Mouse (Mus musculus): ENCODE measurements at regions not wholly inside any gene's neighbourhood (a gene's known extent, or its start where the extent isn't known, plus 50 kb on each side); places are given as distances from the start of the nearest gene placed in this dataset.
"Not testable (repeated sequence)": the region's sequence is repeated elsewhere in the genome, so short reads cannot be mapped to it uniquely, and the experiment has no call there.

- Histone ChIP-seq H3K27me3 (ENCODE audit: control insufficient read depth, insufficient read depth, low read length) (no peaks in the 10 kb centered on the region), H3K4me3 (ENCODE audit: low read depth, low read length) (no peak overlapping the region), H3K9ac (replicated peaks; ENCODE audit: low read depth, low read length) (no peak overlapping the region), H3K27ac (ENCODE audit: low read length) (no peak overlapping the region), H3K9me3 (ENCODE audit: control insufficient read depth, low read depth, low read length) (no peaks in the 10 kb centered on the region), H3K4me2 (replicated peaks; ENCODE audit: low read depth, low read length) (no peak overlapping the region), H3K4me1 (ENCODE audit: control insufficient read depth, insufficient read depth, low read length) (no peaks in the 10 kb centered on the region), H3K36me3 (ENCODE audit: control insufficient read depth, insufficient read depth, low read length) (no peaks in the 10 kb centered on the region)
- WGBS, result 45% methylated on average over 5 of the region's 5 CpGs
- ATAC-seq (ENCODE audit: insufficient number of reproducible peaks, insufficient read depth, low FRiP score, low read depth), result no peak
Observed at GRCm38 (mm10) chr3:152040751-152041150, 125.3 kb downstream of the Gipc2 start.

GRCm38 (mm10) chr3:152036819-152037218, 129.2 kb downstream of the Gipc2 start:
- H3K4me3 ChIP-seq (ENCODE audit: low read depth, low read length); H3K9ac ChIP-seq (replicated peaks; ENCODE audit: low read depth, low read length); ATAC-seq (ENCODE audit: insufficient number of reproducible peaks, insufficient read depth, low FRiP score, low read depth); H3K4me2 ChIP-seq (replicated peaks; ENCODE audit: low read depth, low read length); H3K9me3 ChIP-seq (ENCODE audit: control insufficient read depth, low read depth, low read length); H3K36me3 ChIP-seq (ENCODE audit: control insufficient read depth, insufficient read depth, low read length); H3K27me3 ChIP-seq (ENCODE audit: control insufficient read depth, insufficient read depth, low read length); H3K4me1 ChIP-seq (ENCODE audit: control insufficient read depth, insufficient read depth, low read length); H3K27ac ChIP-seq (ENCODE audit: low read length): not testable (repeated sequence)
- WGBS, result 77% methylated on average over 5 of the region's 5 CpGs

- Histone ChIP-seq H3K4me2 (replicated peaks; ENCODE audit: low read depth, low read length) (no peak overlapping the region), H3K9me3 (ENCODE audit: control insufficient read depth, low read depth, low read length) (no peaks in the 10 kb centered on the region), H3K27ac (ENCODE audit: low read length) (no peak overlapping the region), H3K4me3 (ENCODE audit: low read depth, low read length) (no peak overlapping the region), H3K27me3 (ENCODE audit: control insufficient read depth, insufficient read depth, low read length) (no peaks in the 10 kb centered on the region), H3K9ac (replicated peaks; ENCODE audit: low read depth, low read length) (no peak overlapping the region), H3K36me3 (ENCODE audit: control insufficient read depth, insufficient read depth, low read length) (no peaks in the 10 kb centered on the region), H3K4me1 (ENCODE audit: control insufficient read depth, insufficient read depth, low read length) (no peaks in the 10 kb centered on the region)
- no peak for ATAC-seq (ENCODE audit: insufficient number of reproducible peaks, insufficient read depth, low FRiP score, low read depth)
- 68% methylated on average over 5 of the region's 5 CpGs for WGBS
Observed at GRCm38 (mm10) chr3:152035416-152035815, 130.6 kb downstream of the Gipc2 start.

GRCm38 (mm10) chr3:152034686-152035085, 131.3 kb downstream of the Gipc2 start:
- Histone ChIP-seq H3K27me3 (ENCODE audit: control insufficient read depth, insufficient read depth, low read length) (no peaks in the 10 kb centered on the region), H3K9me3 (ENCODE audit: control insufficient read depth, low read depth, low read length) (no peaks in the 10 kb centered on the region), H3K4me2 (replicated peaks; ENCODE audit: low read depth, low read length) (no peak overlapping the region), H3K36me3 (ENCODE audit: control insufficient read depth, insufficient read depth, low read length) (no peaks in the 10 kb centered on the region), H3K27ac (ENCODE audit: low read length) (no peak overlapping the region), H3K4me3 (ENCODE audit: low read depth, low read length) (no peak overlapping the region), H3K4me1 (ENCODE audit: control insufficient read depth, insufficient read depth, low read length) (no peaks in the 10 kb centered on the region), H3K9ac (replicated peaks; ENCODE audit: low read depth, low read length) (no peak overlapping the region)
- ATAC-seq (ENCODE audit: insufficient number of reproducible peaks, insufficient read depth, low FRiP score, low read depth), result no peak
- WGBS, result 78% methylated on average over 9 of the region's 10 CpGs

- Histone ChIP-seq H3K27ac (ENCODE audit: low read length) (no peak overlapping the region), H3K4me1 (ENCODE audit: control insufficient read depth, insufficient read depth, low read length) (no peaks in the 10 kb centered on the region), H3K36me3 (ENCODE audit: control insufficient read depth, insufficient read depth, low read length) (no peaks in the 10 kb centered on the region), H3K4me3 (ENCODE audit: low read depth, low read length) (no peak overlapping the region), H3K27me3 (ENCODE audit: control insufficient read depth, insufficient read depth, low read length) (no peaks in the 10 kb centered on the region), H3K9ac (replicated peaks; ENCODE audit: low read depth, low read length) (no peak overlapping the region), H3K9me3 (ENCODE audit: control insufficient read depth, low read depth, low read length) (no peaks in the 10 kb centered on the region), H3K4me2 (replicated peaks; ENCODE audit: low read depth, low read length) (no peak overlapping the region)
- no peak for ATAC-seq (ENCODE audit: insufficient number of reproducible peaks, insufficient read depth, low FRiP score, low read depth)
- 73% methylated on average over 2 of the region's 2 CpGs for WGBS
Observed at GRCm38 (mm10) chr3:152034221-152034620, 131.8 kb downstream of the Gipc2 start.

GRCm38 (mm10) chr3:152032663-152033318, 133.2 kb downstream of the Gipc2 start:
- 55% methylated on average over 3 of the region's 3 CpGs for WGBS
- Histone ChIP-seq H3K27me3 (ENCODE audit: control insufficient read depth, insufficient read depth, low read length) (no peaks in the 10 kb centered on the region), H3K4me1 (ENCODE audit: control insufficient read depth, insufficient read depth, low read length) (no peaks in the 10 kb centered on the region), H3K36me3 (ENCODE audit: control insufficient read depth, insufficient read depth, low read length) (no peaks in the 10 kb centered on the region), H3K4me3 (ENCODE audit: low read depth, low read length) (no peak overlapping the region), H3K9ac (replicated peaks; ENCODE audit: low read depth, low read length) (no peak overlapping the region), H3K27ac (ENCODE audit: low read length) (no peak overlapping the region), H3K9me3 (ENCODE audit: control insufficient read depth, low read depth, low read length) (no peaks in the 10 kb centered on the region), H3K4me2 (replicated peaks; ENCODE audit: low read depth, low read length) (no peak overlapping the region)
- ATAC-seq (ENCODE audit: insufficient number of reproducible peaks, insufficient read depth, low FRiP score, low read depth), result no peak

- Histone ChIP-seq H3K4me1 (ENCODE audit: control insufficient read depth, insufficient read depth, low read length) (no peaks in the 10 kb centered on the region), H3K36me3 (ENCODE audit: control insufficient read depth, insufficient read depth, low read length) (no peaks in the 10 kb centered on the region), H3K9ac (replicated peaks; ENCODE audit: low read depth, low read length) (no peak overlapping the region), H3K27ac (ENCODE audit: low read length) (no peak overlapping the region), H3K9me3 (ENCODE audit: control insufficient read depth, low read depth, low read length) (no peaks in the 10 kb centered on the region), H3K4me2 (replicated peaks; ENCODE audit: low read depth, low read length) (no peak overlapping the region), H3K27me3 (ENCODE audit: control insufficient read depth, insufficient read depth, low read length) (no peaks in the 10 kb centered on the region), H3K4me3 (ENCODE audit: low read depth, low read length) (no peak overlapping the region)
- no peak for ATAC-seq (ENCODE audit: insufficient number of reproducible peaks, insufficient read depth, low FRiP score, low read depth)
- 51% methylated on average over 1 of the region's 1 CpGs for WGBS
Observed at GRCm38 (mm10) chr3:152028695-152029094, 137.3 kb downstream of the Gipc2 start.

GRCm38 (mm10) chr3:152026034-152026433, 140.0 kb downstream of the Gipc2 start:
- 80% methylated on average over 4 of the region's 4 CpGs for whole genome bisulfite sequencing
- H3K4me1 ChIP-seq (ENCODE audit: control insufficient read depth, insufficient read depth, low read length), result no peaks in the 10 kb centered on the region
- no peaks in the 10 kb centered on the region for H3K27me3 ChIP-seq (ENCODE audit: control insufficient read depth, insufficient read depth, low read length)
- no peak overlapping the region for H3K4me2 ChIP-seq (replicated peaks; ENCODE audit: low read depth, low read length)
- no peak overlapping the region for H3K27ac ChIP-seq (ENCODE audit: low read length)
- H3K4me3 ChIP-seq (ENCODE audit: low read depth, low read length), result no peak overlapping the region
- no peaks in the 10 kb centered on the region for H3K36me3 ChIP-seq (ENCODE audit: control insufficient read depth, insufficient read depth, low read length)
- H3K9me3 ChIP-seq (ENCODE audit: control insufficient read depth, low read depth, low read length), result no peaks in the 10 kb centered on the region
- H3K9ac ChIP-seq (replicated peaks; ENCODE audit: low read depth, low read length), result no peak overlapping the region
- ATAC-seq (ENCODE audit: insufficient number of reproducible peaks, insufficient read depth, low FRiP score, low read depth), result no peak

GRCm38 (mm10) chr3:152025122-152025521, 140.9 kb downstream of the Gipc2 start:
- H3K36me3 ChIP-seq (ENCODE audit: control insufficient read depth, insufficient read depth, low read length), result no peaks in the 10 kb centered on the region
- H3K9ac ChIP-seq (replicated peaks; ENCODE audit: low read depth, low read length), result no peak overlapping the region
- no peak overlapping the region for H3K27ac ChIP-seq (ENCODE audit: low read length)
- no peak overlapping the region for H3K4me3 ChIP-seq (ENCODE audit: low read depth, low read length)
- no peaks in the 10 kb centered on the region for H3K27me3 ChIP-seq (ENCODE audit: control insufficient read depth, insufficient read depth, low read length)
- no peak for ATAC-seq (ENCODE audit: insufficient number of reproducible peaks, insufficient read depth, low FRiP score, low read depth)
- no peak overlapping the region for H3K4me2 ChIP-seq (replicated peaks; ENCODE audit: low read depth, low read length)
- no peaks in the 10 kb centered on the region for H3K9me3 ChIP-seq (ENCODE audit: control insufficient read depth, low read depth, low read length)
- 75% methylated on average over 8 of the region's 8 CpGs for WGBS
- no peaks in the 10 kb centered on the region for H3K4me1 ChIP-seq (ENCODE audit: control insufficient read depth, insufficient read depth, low read length)

All from stomach, embryonic 14.5 days (tissue).